Mouse (Mus musculus) retina, postnatal 1 day (tissue): Measurements from ENCODE around the gene Pgap3.
"Not testable (repeated sequence)": the region's sequence is repeated elsewhere in the genome, so short reads cannot be mapped to it uniquely, and the experiment has no call there.

Experiments
- DNase-seq: peaks from one replicate; pipeline ENCODE4 v3.0.0-alpha.2; 2012

The Pgap3 gene

GRCm38 (mm10) chr11:98412273-98412796, 12.0 kb upstream of the Pgap3 start, which contains the start of gene Erbb2:
Erbb2 (plus strand) TSS chr11:98412470.
- peak; percentile 84 for DNase-seq

GRCm38 (mm10) chr11:98409341-98409822, 9.1 kb upstream of the Pgap3 start:
- DNase-seq = peak; percentile 74

GRCm38 (mm10) chr11:98408872-98409271, 8.6 kb upstream of the Pgap3 start:
- DNase-seq = no peak

- no peak for DNase-seq
These were observed 6.3 kb upstream of the Pgap3 start for GRCm38 (mm10) chr11:98406621-98407020.

GRCm38 (mm10) chr11:98400816-98401215, 526 bp upstream of the Pgap3 start:
- no peak for DNase-seq

- no peak for DNase-seq
These were observed 2.3 kb downstream of the Pgap3 start for GRCm38 (mm10) chr11:98397946-98398345.

GRCm38 (mm10) chr11:98395041-98395440, 5.2 kb downstream of the Pgap3 start:
- DNase-seq = no peak

- DNase-seq = no peak
These were observed 6.0 kb downstream of the Pgap3 start for GRCm38 (mm10) chr11:98394301-98394700.

- peak; percentile 66 for DNase-seq
These were observed 7.0 kb downstream of the Pgap3 start for GRCm38 (mm10) chr11:98393317-98393716.

- DNase-seq = no peak
These were observed 7.6 kb downstream of the Pgap3 start for GRCm38 (mm10) chr11:98392645-98393044.

GRCm38 (mm10) chr11:98392034-98392433, 8.3 kb downstream of the Pgap3 start:
- DNase-seq = no peak

- no peak for DNase-seq
These were observed 10.1 kb downstream of the Pgap3 start for GRCm38 (mm10) chr11:98390141-98390540.

GRCm38 (mm10) chr11:98389221-98389780, 11.0 kb downstream of the Pgap3 start:
- peak; percentile 68 for DNase-seq

GRCm38 (mm10) chr11:98388282-98388681, 12.0 kb downstream of the Pgap3 start:
- DNase-seq = no peak

- no peak for DNase-seq
These were observed 13.2 kb downstream of the Pgap3 start for GRCm38 (mm10) chr11:98387056-98387577.

GRCm38 (mm10) chr11:98386596-98386995, 13.7 kb downstream of the Pgap3 start:
- peak; percentile 15 for DNase-seq

GRCm38 (mm10) chr11:98385638-98386585, 14.4 kb downstream of the Pgap3 start, which contains the start of gene Pnmt:
Pnmt (plus strand) TSS chr11:98386450.
- no peak for DNase-seq

- no peak for DNase-seq
These were observed 15.3 kb downstream of the Pgap3 start for GRCm38 (mm10) chr11:98384721-98385637.

GRCm38 (mm10) chr11:98384216-98384615, 16.1 kb downstream of the Pgap3 start:
- DNase-seq = no peak

GRCm38 (mm10) chr11:98383261-98384030, 16.8 kb downstream of the Pgap3 start, which contains the start of gene Tcap:
Tcap (plus strand) TSS chr11:98383811.
- no peak for DNase-seq

- not testable (repeated sequence) for DNase-seq
These were observed 17.9 kb downstream of the Pgap3 start for GRCm38 (mm10) chr11:98382405-98382804.
